26 mouse cellular contexts compared by ENCODE assay signal in the genomic region with DNA sequence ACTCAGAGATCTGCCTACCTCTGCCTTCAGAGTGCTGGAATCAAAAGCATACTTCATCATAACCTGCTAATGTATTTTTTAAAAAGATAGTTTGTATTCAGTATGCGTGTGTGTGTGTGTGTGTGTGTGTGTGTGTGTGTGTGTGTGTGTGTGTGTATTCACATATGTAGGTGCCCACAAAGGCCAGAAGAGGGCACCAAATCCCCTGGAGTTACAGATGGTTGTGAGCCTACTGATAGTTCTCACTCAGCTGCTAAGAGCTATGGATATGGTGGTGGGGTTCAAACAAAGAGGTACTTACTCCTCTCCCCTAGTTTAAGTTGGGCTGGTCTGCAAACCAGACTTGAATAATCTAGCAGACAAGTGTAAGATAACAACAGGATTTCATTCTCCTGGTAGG. TPM values are rescaled to one million over a fixed set of nuclear protein-coding genes. Genes with fewer than 3 reads are reported as not detected.
DNase-seq lines count a peak whose midpoint lies in the region; ATAC-seq and TF ChIP-seq lines count a peak whose summit lies in the region.
"Had no signal": no experiment of that assay in that cellular context is flagged by ENCODE, and none has a peak within 500 bp of the region (broad histone marks: within the 10 kb centered on the region; RNA-seq: fewer than 3 reads in every experiment).

No protein-coding gene starts in this region.

- POLR2A ChIA-PET in Patski (lab: Charles Lee): no interaction called here

- DNase-seq in CD4-positive, CD25-positive, alpha-beta regulatory T cell, adult 2 months (ENCODE audit: low read depth, low spot score): peak; percentile 37
- no peak for DNase-seq in CH12.LX (ENCODE audit: extremely low read depth)
- DNase-seq in Patski (ENCODE audit: low read depth, low spot score): no peak
- DNase-seq in c-Kit-positive CD71-positive TER-119-negative erythroid progenitor cells, embryonic 14.5 days (ENCODE audit: low read depth): peak; percentile 7
- no peak for DNase-seq in adrenal gland, adult 8-10 months
- DNase-seq: adrenal gland, postnatal 10 days; cerebellum, adult 2 months; cerebellum, postnatal 10 days; embryo, embryonic 11 days; gastrocnemius, postnatal 36 days; heart, adult 11 months; heart, postnatal 10 days; heart, postnatal 4 days; kidney, adult 2 months had no signal

- H3K79me2 ChIP-seq in CH12.LX (replicated peaks; ENCODE audit: control insufficient read depth, extremely low read depth, insufficient read depth, poor library complexity, severe bottlenecking): no peaks in the 10 kb centered on the region

- no peak overlapping the region for H3K4me2 ChIP-seq in CH12.LX (ENCODE audit: insufficient read depth, low read depth, poor library complexity, severe bottlenecking)
- H3K4me2 ChIP-seq in forebrain, embryonic 16.5 days (ENCODE audit: low read length): no peak overlapping the region
- H3K4me2 ChIP-seq in neural tube, embryonic 15.5 days: no peak overlapping the region
- H3K4me2 ChIP-seq: embryonic facial prominence, embryonic 15.5 days; hindbrain, embryonic 13.5 days; intestine, embryonic 15.5 days had no signal

- H3K27ac ChIP-seq in CH12.LX (ENCODE audit: insufficient read depth, low read depth): no peak overlapping the region
- H3K27ac ChIP-seq in forebrain, embryonic 16.5 days (ENCODE audit: low read length): no peak overlapping the region
- no peak overlapping the region for H3K27ac ChIP-seq in neural tube, embryonic 15.5 days (replicated peaks)
- H3K27ac ChIP-seq: embryonic facial prominence, embryonic 15.5 days; forebrain, embryonic 10.5 days; heart, embryonic 10.5 days; hindbrain, embryonic 13.5 days; hindbrain, postnatal 0 days; intestine, embryonic 15.5 days had no signal

- CTCF ChIA-PET in Patski (lab: Charles Lee): interaction anchor here (0.7 to 1.9 kb wide), 4 partner anchors 28 to 88 kb away, joined by 3 to 9 read pairs (median 3); no protein-coding TSS in a partner anchor

- H3K36me3 ChIP-seq in CH12.LX (replicated peaks in 1 of 2; ENCODE audit: control insufficient read depth in 1 of 2, insufficient read depth in 1 of 2, low read length in 1 of 2): peaks cover 0 to 2% of the 10 kb centered on the region in 2 experiments
- no peaks in the 10 kb centered on the region for H3K36me3 ChIP-seq in forebrain, embryonic 16.5 days (ENCODE audit: control insufficient read depth, insufficient read depth)
- no peaks in the 10 kb centered on the region for H3K36me3 ChIP-seq in neural tube, embryonic 15.5 days
- H3K36me3 ChIP-seq: embryonic facial prominence, embryonic 15.5 days; forebrain, embryonic 10.5 days; heart, embryonic 10.5 days; hindbrain, embryonic 13.5 days; intestine, embryonic 15.5 days had no signal

- no peak overlapping the region for H3K9ac ChIP-seq in CH12.LX (ENCODE audit: insufficient read depth, low read depth)
- no peak overlapping the region for H3K9ac ChIP-seq in forebrain, embryonic 16.5 days (replicated peaks; ENCODE audit: low read depth, low read length)
- H3K9ac ChIP-seq in neural tube, embryonic 15.5 days (replicated peaks): no peak overlapping the region
- H3K9ac ChIP-seq: embryonic facial prominence, embryonic 15.5 days; hindbrain, embryonic 13.5 days; intestine, embryonic 15.5 days had no signal

- peak; percentile 22 for TF ChIP-seq RAD21 in CH12.LX (IDR thresholded peaks at IDR 0.05; ENCODE audit: low read depth, low read length)

- no peak for ATAC-seq in CD4-positive, CD25-positive, alpha-beta regulatory T cell, adult 4 months
- no peak for ATAC-seq in Patski
- no peak for ATAC-seq in forebrain, embryonic 16.5 days
- no peak for ATAC-seq in neural tube, embryonic 15.5 days (ENCODE audit: low FRiP score)
- ATAC-seq: forebrain, embryonic 14.5 days; hindbrain, postnatal 0 days; intestine, embryonic 15.5 days had no signal

- no peaks in the 10 kb centered on the region for H3K4me1 ChIP-seq in CH12.LX (ENCODE audit: control insufficient read depth in 1 of 2, insufficient read depth in 2 of 2)
- H3K4me1 ChIP-seq in forebrain, embryonic 16.5 days (replicated peaks; ENCODE audit: control insufficient read depth, insufficient read depth, low read length): no peaks in the 10 kb centered on the region
- H3K4me1 ChIP-seq in neural tube, embryonic 15.5 days: no peaks in the 10 kb centered on the region
- H3K4me1 ChIP-seq: embryonic facial prominence, embryonic 15.5 days; forebrain, embryonic 10.5 days; heart, embryonic 10.5 days; hindbrain, embryonic 13.5 days; intestine, embryonic 15.5 days had no signal

- TF ChIP-seq CTCF in CH12.LX (conservative IDR thresholded peaks at IDR 0.05 in 1 of 2, IDR thresholded peaks at IDR 0.05 in 1 of 2; ENCODE audit: low read depth in 2 of 2, low read length in 2 of 2) (peak in 1 of 2 experiments; percentile 35; a peak in 2 of 4 replicates), Patski (IDR thresholded peaks at IDR 0.05) (peak; percentile 33)

- no peak for TF ChIP-seq EP300 in CH12.LX (IDR thresholded peaks at IDR 0.05; ENCODE audit: low read length)

- H3K4me3 ChIP-seq in CH12.LX (replicated peaks in 1 of 3; ENCODE audit: low read depth in 2 of 3, low read length in 2 of 3, poor library complexity in 1 of 3): no peak overlapping the region
- no peak overlapping the region for H3K4me3 ChIP-seq in forebrain, embryonic 16.5 days (replicated peaks; ENCODE audit: low read length)
- H3K4me3 ChIP-seq in neural tube, embryonic 15.5 days (replicated peaks): no peak overlapping the region
- H3K4me3 ChIP-seq: embryonic facial prominence, embryonic 15.5 days; erythroblast, embryonic 14.5 days; forebrain, embryonic 10.5 days; heart, embryonic 10.5 days; hindbrain, embryonic 13.5 days; intestine, embryonic 15.5 days had no signal

- WGBS in forebrain, embryonic 16.5 days: 75% methylated on average over 1 of the region's 1 CpGs
- WGBS in neural tube, embryonic 15.5 days: 63% methylated on average over 1 of the region's 1 CpGs

- TF ChIP-seq POLR2A in CH12.LX (IDR thresholded peaks at IDR 0.05; ENCODE audit: low read depth, low read length): no peak

- peaks cover 38% of the 10 kb centered on the region for H3K9me3 ChIP-seq in CH12.LX (replicated peaks; ENCODE audit: low read length)
- no peaks in the 10 kb centered on the region for H3K9me3 ChIP-seq in forebrain, embryonic 16.5 days (ENCODE audit: control insufficient read depth, low read length)
- H3K9me3 ChIP-seq in neural tube, embryonic 15.5 days (replicated peaks): no peaks in the 10 kb centered on the region
- H3K9me3 ChIP-seq: embryonic facial prominence, embryonic 15.5 days; forebrain, embryonic 10.5 days; heart, embryonic 10.5 days; intestine, embryonic 15.5 days had no signal

- H3K27me3 ChIP-seq in CH12.LX (replicated peaks) (no peaks in the 10 kb centered on the region), Patski (no peaks in the 10 kb centered on the region)
- H3K27me3 ChIP-seq in forebrain, embryonic 16.5 days (replicated peaks; ENCODE audit: control insufficient read depth, insufficient read depth, low read length): no peaks in the 10 kb centered on the region
- no peaks in the 10 kb centered on the region for H3K27me3 ChIP-seq in neural tube, embryonic 15.5 days (replicated peaks)
- H3K27me3 ChIP-seq: embryonic facial prominence, embryonic 15.5 days; hindbrain, embryonic 13.5 days; intestine, embryonic 15.5 days had no signal

- in situ Hi-C loops in CH12.LX (cut with MboI; ENCODE audit: low pct_ligation_motif_present, low pct_unique_long_range_greater_than_20kb, low sequenced_read_pairs) (no loop called here), Patski (cut with MboI; ENCODE audit: low pct_unique_long_range_greater_than_20kb) (loop anchor here (5.0 kb wide), 1 partner anchor 91 kb away; no protein-coding TSS in a partner anchor)

- dilution Hi-C loops in CH12.LX (cut with MboI; ENCODE audit: extremely low pct_ligation_motif_present, extremely low pct_unique_long_range_greater_than_20kb, low sequenced_read_pairs): no loop called here

TF ChIP-seq in CH12.LX, 34 proteins besides CTCF, POLR2A, EP300 and RAD21:
- TF ChIP-seq CHD1 (IDR thresholded peaks at IDR 0.05; ENCODE audit: low read depth, low read length): no peak
- TF ChIP-seq SMC3 (IDR thresholded peaks at IDR 0.05; ENCODE audit: low read depth, low read length): peak; percentile 14; the same call in 1 of the 2 replicates
- TF ChIP-seq HCFC1 (IDR thresholded peaks at IDR 0.05; ENCODE audit: low read depth, low read length): no peak
- no peak for TF ChIP-seq POLR2AphosphoS2 (IDR thresholded peaks at IDR 0.05; ENCODE audit: low read depth, low read length)
- TF ChIP-seq IRF4 (IDR thresholded peaks at IDR 0.05; ENCODE audit: low read depth, low read length): no peak
TF ChIP-seq in CH12.LX: peak in this region for 1.

RNA-seq across cellular contexts. Expression of a gene that starts 26.6 kb away (rescaled TPM):
- polyA plus RNA-seq in CD4-positive, CD25-positive, alpha-beta regulatory T cell, adult 4 months (2017; shearing (Covaris generic)): 100 to 1,000 TPM; 220 to 344 TPM
- 379 and 412 TPM in 2 replicates for total RNA-seq in CH12.LX (2012; rRNA removed)
- total RNA-seq in CH12.LX (2014; rRNA removed): 264 and 274 TPM in 2 replicates
- 280 and 294 TPM in 2 replicates for polyA plus RNA-seq in CH12.LX (2012; ENCODE audit: insufficient read length, low read depth)
- polyA plus RNA-seq in Patski (2021): 0.12 TPM
- polyA plus RNA-seq in forebrain, embryonic 16.5 days (2015; fragmentation: Nextera tagmentation; extraction: Ambion mirVana): 10.2 and 11.3 TPM in 2 replicates
- 9.4 and 14.4 TPM in 2 replicates for polyA plus RNA-seq in neural tube, embryonic 15.5 days (2015; fragmentation: Nextera tagmentation; extraction: Ambion mirVana)
- 10 to 100 TPM in 3 of 4 experiments, 1 to 10 TPM in 1; 9.4 to 12.4 (median 11.9) TPM for total RNA-seq in adrenal gland, adult 8-10 months (2022)

RNA-seq across cellular contexts. Expression of a gene that starts 47.0 kb away (rescaled TPM):
- under 1 TPM; 0.26 to 0.86 TPM for polyA plus RNA-seq in CD4-positive, CD25-positive, alpha-beta regulatory T cell, adult 4 months (2017; shearing (Covaris generic))
- total RNA-seq in CH12.LX (2012; rRNA removed): 9.6 and 13.8 TPM in 2 replicates
- 8.8 and 10.1 TPM in 2 replicates for total RNA-seq in CH12.LX (2014; rRNA removed)
- 7.2 and 8.9 TPM in 2 replicates for polyA plus RNA-seq in CH12.LX (2012; ENCODE audit: insufficient read length, low read depth)
- polyA plus RNA-seq in Patski (2021): 84.4 TPM
- 74.6 and 92.8 TPM in 2 replicates for polyA plus RNA-seq in forebrain, embryonic 16.5 days (2015; fragmentation: Nextera tagmentation; extraction: Ambion mirVana)
- 55.7 and 60.1 TPM in 2 replicates for polyA plus RNA-seq in neural tube, embryonic 15.5 days (2015; fragmentation: Nextera tagmentation; extraction: Ambion mirVana)
- total RNA-seq in adrenal gland, adult 8-10 months (2022): 10 to 100 TPM; 27.6 to 47.1 (median 35.7) TPM
- polyA plus RNA-seq: erythroblast, embryonic 14.5 days had no signal

RNA-seq across cellular contexts. Expression of a gene that starts 57.4 kb away (rescaled TPM):
- under 1 TPM; 0.08 to 0.41 TPM for polyA plus RNA-seq in CD4-positive, CD25-positive, alpha-beta regulatory T cell, adult 4 months (2017; shearing (Covaris generic))
- total RNA-seq in CH12.LX (2012; rRNA removed) (50.4 and 63.7 TPM in 2 replicates), CH12.LX (2014; rRNA removed) (17.2 and 19.2 TPM in 2 replicates)
- polyA plus RNA-seq in CH12.LX (2012; ENCODE audit: insufficient read length, low read depth) (17.8 and 19.1 TPM in 2 replicates), Patski (2021) (not detected)
- polyA plus RNA-seq in forebrain, embryonic 16.5 days (2015; fragmentation: Nextera tagmentation; extraction: Ambion mirVana): 0.36 and 0.46 TPM in 2 replicates
- polyA plus RNA-seq in neural tube, embryonic 15.5 days (2015; fragmentation: Nextera tagmentation; extraction: Ambion mirVana): 0.27 and 1.1 TPM in 2 replicates
- 1 to 10 TPM; 1.7 to 2.9 (median 2.3) TPM for total RNA-seq in adrenal gland, adult 8-10 months (2022)
- total RNA-seq: common myeloid progenitor, adult 5-6 weeks had no signal

Comparison
In these comparisons a context has a peak if more than half of its experiments do, and no peak if none do; other contexts are left out.
1. DNase-seq: peak in CD4-positive, CD25-positive, alpha-beta regulatory T cell, adult 2 months (single experiment) and c-Kit-positive CD71-positive TER-119-negative erythroid progenitor cells, embryonic 14.5 days (single experiment); none in CH12.LX (single experiment), Patski (single experiment) and adrenal gland, adult 8-10 months (single experiment).
2. RNA of a gene that starts 26.6 kb away (polyA plus RNA-seq): 220 to 344 TPM in CD4-positive, CD25-positive, alpha-beta regulatory T cell, adult 4 months and 280 to 294 TPM in CH12.LX; 10.2 to 11.3 TPM in forebrain, embryonic 16.5 days, 9.4 to 14.4 TPM in neural tube, embryonic 15.5 days and 0.12 TPM in Patski (single experiment); every median in the first group is over 10 times any median in the second.